Mouse (Mus musculus): ENCODE data around the gene Pdap1.
"Not testable (repeated sequence)": the region's sequence is repeated elsewhere in the genome, so short reads cannot be mapped to it uniquely, and the experiment has no call there.

The Pdap1 gene

GRCm38 (mm10) chr5:145139571-145140519 lies at the start of gene Pdap1, which contains the start of gene Bud31:
Gene Pdap1, minus strand, starts transcription at chr5:145140238.
Gene Bud31, plus strand, starts transcription at chr5:145140362.
- DNase-seq (ENCODE audit: low read depth, low spot score): peak; percentile 96

- no peak for DNase-seq (ENCODE audit: low read depth, low spot score)
These were observed 49.4 kb upstream of the Pdap1 start for GRCm38 (mm10) chr5:145189416-145189815.

- DNase-seq (ENCODE audit: low read depth, low spot score): no peak
These were observed 45.2 kb upstream of the Pdap1 start for GRCm38 (mm10) chr5:145185244-145185643.

- DNase-seq (ENCODE audit: low read depth, low spot score): no peak
These were observed 38.5 kb upstream of the Pdap1 start for GRCm38 (mm10) chr5:145178461-145178980.

GRCm38 (mm10) chr5:145167306-145167661 lies 27.2 kb upstream of the Pdap1 start:
- DNase-seq (ENCODE audit: low read depth, low spot score): no peak

DNA sequence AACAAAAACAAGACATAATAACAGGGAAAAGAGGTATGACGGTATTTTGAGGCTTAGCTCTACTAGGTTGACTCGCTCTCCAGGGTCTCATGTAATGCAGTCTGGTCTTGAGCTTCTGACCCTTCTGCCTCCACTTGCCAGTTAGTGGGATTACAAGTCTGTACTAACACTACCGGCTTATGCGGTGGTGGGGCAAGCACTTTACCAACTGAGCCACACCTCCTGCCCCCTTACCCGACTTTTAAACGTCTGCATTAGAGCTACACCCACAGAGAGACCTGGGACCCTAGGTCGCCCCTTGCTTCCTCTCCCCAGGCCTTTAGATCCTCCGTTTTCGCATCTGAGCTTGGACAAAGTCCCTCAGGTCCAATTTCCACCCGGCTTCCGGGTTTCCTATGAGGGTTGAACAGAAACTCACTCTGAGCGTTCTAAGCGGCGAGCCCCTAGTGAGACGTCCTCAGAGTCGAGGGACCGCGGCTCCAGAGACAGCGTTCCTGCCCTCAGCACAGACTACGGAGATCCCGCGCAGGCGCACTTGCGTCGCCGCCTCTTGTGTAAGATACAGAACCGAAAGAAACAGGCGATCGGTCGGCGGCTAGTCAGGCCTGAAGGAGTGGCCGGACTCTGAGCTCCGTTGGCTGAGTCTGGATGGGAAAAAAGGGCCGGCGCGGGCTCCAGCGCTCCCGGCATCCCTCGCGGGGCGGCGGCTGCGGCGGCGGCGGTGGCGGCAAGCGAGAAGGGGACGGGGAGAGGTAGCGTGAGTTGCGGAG lies 26.7 kb upstream of the Pdap1 start, which contains the start of the genes Ptcd1 and Cpsf4:
Gene Ptcd1, minus strand, starts transcription at position 573 of the 770 bp plus-strand sequence.
Gene Cpsf4, plus strand, starts transcription at position 678 of the 770 bp plus-strand sequence.
- DNase-seq (ENCODE audit: low read depth, low spot score): peak; percentile 99

- DNase-seq (ENCODE audit: low read depth, low spot score): no peak
These were observed 25.1 kb upstream of the Pdap1 start for GRCm38 (mm10) chr5:145165184-145165583.

DNA sequence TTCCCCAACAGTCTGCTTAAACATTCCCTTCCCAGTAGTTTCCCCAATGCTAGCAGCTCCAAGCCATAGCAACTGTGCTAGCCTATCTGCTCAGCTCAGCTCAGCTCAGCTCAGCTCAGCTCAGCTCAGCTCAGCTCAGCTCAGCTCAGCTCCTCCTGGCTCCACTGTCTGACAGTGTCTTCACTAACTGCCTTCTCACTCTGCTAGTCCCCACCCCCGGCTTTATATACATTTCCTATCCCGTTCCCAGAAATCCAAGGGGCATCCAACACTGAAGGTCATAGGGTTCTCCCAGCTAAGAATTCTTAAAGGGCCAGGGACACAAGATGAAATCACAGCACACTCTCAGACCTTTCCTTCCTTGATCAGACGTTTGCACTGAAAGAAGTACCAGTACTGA lies 24.7 kb upstream of the Pdap1 start:
- DNase-seq (ENCODE audit: low read depth, low spot score): no peak

DNA sequence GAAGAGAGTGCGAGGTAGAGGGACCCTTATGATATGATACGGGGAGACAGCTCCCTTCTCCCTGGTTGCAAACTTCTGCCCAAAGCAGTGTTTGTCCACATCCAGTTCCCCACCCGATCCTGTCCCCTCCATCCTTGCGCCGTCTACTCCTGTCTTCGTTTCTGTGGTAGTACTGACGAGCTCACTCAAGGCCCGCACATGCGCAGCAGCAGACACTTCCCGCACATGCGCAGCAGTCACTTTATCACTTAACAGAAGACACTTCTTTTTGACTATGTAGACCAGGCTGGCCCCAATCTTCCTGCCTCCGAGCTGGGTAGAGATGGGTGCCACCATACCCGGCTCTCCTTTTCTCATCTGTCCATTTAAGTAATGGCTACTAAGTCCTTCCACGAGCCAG lies 21.3 kb upstream of the Pdap1 start:
- DNase-seq (ENCODE audit: low read depth, low spot score): no peak

DNA sequence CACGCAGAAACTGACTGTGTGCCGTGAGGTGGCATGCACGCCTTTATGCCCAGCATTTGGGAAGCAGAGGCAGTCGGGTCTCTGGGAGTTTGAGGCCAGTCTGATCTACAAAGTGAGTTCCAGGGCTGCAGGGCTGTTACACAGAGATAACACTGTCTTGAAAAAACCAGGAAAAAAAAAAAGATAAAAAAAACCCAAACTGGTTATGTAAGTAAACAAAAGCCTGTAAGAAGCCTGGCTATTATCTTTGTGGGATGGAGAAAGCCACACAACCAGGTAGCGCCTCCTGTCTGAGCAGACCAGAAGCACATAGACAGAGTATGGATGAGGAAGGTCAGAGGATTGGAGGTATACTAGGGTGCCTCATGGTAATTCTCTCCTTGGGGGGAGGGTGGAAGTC lies 12.7 kb upstream of the Pdap1 start:
- no peak for DNase-seq (ENCODE audit: low read depth, low spot score)

- no peak for DNase-seq (ENCODE audit: low read depth, low spot score)
These were observed 9.3 kb upstream of the Pdap1 start for GRCm38 (mm10) chr5:145149294-145149693.

DNA sequence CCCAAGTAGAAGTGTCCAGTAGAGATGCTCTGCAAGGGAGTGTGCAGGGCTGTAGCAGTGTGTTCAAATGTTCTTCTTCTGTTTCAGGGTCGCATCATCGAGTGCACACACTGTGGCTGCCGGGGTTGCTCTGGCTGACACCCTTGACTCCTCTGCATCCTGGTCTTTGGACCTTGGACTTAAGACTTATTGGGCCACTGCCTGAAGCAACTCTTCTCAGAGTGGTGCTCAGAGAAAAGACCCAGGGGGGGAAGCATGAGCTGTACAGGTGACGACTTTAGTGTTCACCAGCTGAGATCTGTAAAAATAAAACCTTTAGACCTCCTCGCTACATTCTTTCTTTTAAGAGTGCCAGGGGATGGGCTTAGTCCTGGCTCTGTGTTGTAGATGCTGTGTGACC lies 7.7 kb upstream of the Pdap1 start:
- DNase-seq (ENCODE audit: low read depth, low spot score): no peak

GRCm38 (mm10) chr5:145140611-145141010 lies 573 bp upstream of the Pdap1 start:
- DNase-seq (ENCODE audit: low read depth, low spot score): no peak

- peak; percentile 32 for DNase-seq (ENCODE audit: low read depth, low spot score)
These were observed 1.2 kb downstream of the Pdap1 start for GRCm38 (mm10) chr5:145138836-145139235.

- DNase-seq (ENCODE audit: low read depth, low spot score): not testable (repeated sequence)
These were observed 6.8 kb downstream of the Pdap1 start for GRCm38 (mm10) chr5:145133275-145133674.

GRCm38 (mm10) chr5:145130995-145131394 lies 9.0 kb downstream of the Pdap1 start:
- no peak for DNase-seq (ENCODE audit: low read depth, low spot score)

GRCm38 (mm10) chr5:145130191-145130590 lies 9.8 kb downstream of the Pdap1 start:
- no peak for DNase-seq (ENCODE audit: low read depth, low spot score)

DNA sequence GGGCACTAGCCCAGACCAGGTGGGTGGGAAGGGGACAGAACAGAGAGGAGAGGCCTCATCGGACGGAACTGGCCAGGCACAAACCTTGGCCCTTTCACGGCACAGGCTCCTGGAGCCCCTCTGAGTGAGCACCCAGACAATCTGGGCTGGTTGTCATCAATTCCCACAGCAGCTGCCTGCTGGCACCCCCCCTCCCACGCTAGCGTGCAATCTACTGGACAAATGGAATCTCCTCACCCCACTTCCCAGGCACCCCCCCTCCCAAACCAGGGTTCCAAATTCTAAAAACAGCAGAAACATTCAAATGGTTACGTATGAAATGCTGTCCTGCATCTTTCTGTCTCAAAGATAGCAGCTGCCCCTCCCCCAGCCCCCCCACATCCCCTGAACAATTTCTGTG lies 10.3 kb downstream of the Pdap1 start:
- not testable (repeated sequence) for DNase-seq (ENCODE audit: low read depth, low spot score)

- DNase-seq (ENCODE audit: low read depth, low spot score): no peak
These were observed 10.9 kb downstream of the Pdap1 start for GRCm38 (mm10) chr5:145129124-145129523.

DNA sequence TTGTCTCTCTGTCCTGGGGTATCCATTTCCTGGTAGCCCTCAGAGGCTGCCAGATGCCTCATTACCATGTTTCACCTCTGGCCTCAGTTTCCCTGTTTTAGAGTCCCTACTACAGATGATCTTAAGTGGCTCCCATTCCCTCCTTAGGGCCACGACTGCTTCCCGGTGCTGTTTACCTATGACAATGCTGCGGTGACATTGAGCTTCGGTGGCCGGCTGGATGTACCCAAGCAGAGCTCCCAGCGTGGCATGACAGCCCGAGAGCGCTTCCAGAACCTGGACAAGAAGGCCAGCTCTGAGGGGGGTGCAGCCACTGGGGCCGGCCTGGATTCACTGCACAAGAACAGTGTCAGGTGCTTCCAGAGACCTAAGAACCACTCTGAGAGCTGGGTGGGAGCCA lies 13.5 kb downstream of the Pdap1 start:
- no peak for DNase-seq (ENCODE audit: low read depth, low spot score)

DNA sequence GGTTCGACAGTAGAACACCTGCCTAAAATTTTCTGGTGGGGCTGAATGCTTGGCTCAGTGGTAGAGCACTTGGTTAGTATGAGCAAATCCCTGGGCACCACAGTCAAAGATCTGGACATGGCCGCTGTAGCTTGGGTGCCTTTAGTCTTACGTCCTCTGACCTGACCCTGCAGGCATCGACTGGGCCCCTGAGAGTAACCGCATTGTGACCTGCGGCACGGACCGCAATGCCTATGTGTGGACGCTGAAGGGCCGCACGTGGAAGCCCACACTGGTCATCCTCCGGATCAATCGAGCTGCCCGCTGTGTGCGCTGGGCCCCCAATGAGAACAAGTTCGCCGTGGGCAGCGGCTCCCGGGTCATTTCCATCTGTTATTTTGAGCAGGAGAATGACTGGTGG lies 16.6 kb downstream of the Pdap1 start:
- no peak for DNase-seq (ENCODE audit: low read depth, low spot score)

GRCm38 (mm10) chr5:145120921-145121320 lies 19.1 kb downstream of the Pdap1 start:
- no peak for DNase-seq (ENCODE audit: low read depth, low spot score)
